In genomic region chr13:113865806-113866205, GRCm38 (mm10) we compare ENCODE assay signal across 8 mouse cellular contexts.
DNase-seq lines count a peak whose midpoint lies in the region; ATAC-seq lines count a peak whose summit lies in the region.

No protein-coding gene starts in this region.

- no peak overlapping the region for H3K4me2 ChIP-seq in intestine, embryonic 14.5 days (ENCODE audit: low read length)
- no peak overlapping the region for H3K4me2 ChIP-seq in intestine, embryonic 15.5 days (replicated peaks)

- no peak overlapping the region for H3K4me3 ChIP-seq in intestine, embryonic 14.5 days (ENCODE audit: low read depth, low read length)
- H3K4me3 ChIP-seq in intestine, embryonic 15.5 days (replicated peaks) = no peak overlapping the region

- no peaks in the 10 kb centered on the region for H3K36me3 ChIP-seq in intestine, embryonic 14.5 days (ENCODE audit: control insufficient read depth, insufficient read depth, low read length)
- H3K36me3 ChIP-seq in intestine, embryonic 15.5 days = no peaks in the 10 kb centered on the region

- H3K9ac ChIP-seq in intestine, embryonic 14.5 days (ENCODE audit: low read length) = no peak overlapping the region
- no peak overlapping the region for H3K9ac ChIP-seq in intestine, embryonic 15.5 days

- H3K27me3 ChIP-seq in intestine, embryonic 14.5 days (replicated peaks; ENCODE audit: control insufficient read depth, insufficient read depth, low read length) = no peaks in the 10 kb centered on the region
- H3K27me3 ChIP-seq in intestine, embryonic 15.5 days (replicated peaks) = no peaks in the 10 kb centered on the region

- no peak overlapping the region for H3K27ac ChIP-seq in intestine, embryonic 14.5 days (ENCODE audit: low read depth)
- H3K27ac ChIP-seq in intestine, embryonic 15.5 days = no peak overlapping the region

- 38% methylated on average over 7 of the region's 7 CpGs for WGBS in intestine, embryonic 14.5 days
- 42% methylated on average over 7 of the region's 7 CpGs for WGBS in intestine, embryonic 15.5 days

- 0 out of 2 replicates have a peak, but pooled peaks cover 3% of the 10 kb centered on the region for H3K4me1 ChIP-seq in intestine, embryonic 14.5 days (replicated peaks; ENCODE audit: control insufficient read depth, insufficient read depth, low read length)
- no peaks in the 10 kb centered on the region for H3K4me1 ChIP-seq in intestine, embryonic 15.5 days (replicated peaks)

- no peak for ATAC-seq in intestine, embryonic 14.5 days (replicated peaks; ENCODE audit: low FRiP score, low TSS enrichment, low read depth)
- ATAC-seq in intestine, embryonic 15.5 days = no peak
- peak; percentile 60 for ATAC-seq in megakaryocyte progenitor cell, adult 5-6 weeks (replicated peaks; ENCODE audit: poor library complexity)

- DNase-seq in intestine, embryonic 14.5 days (ENCODE audit: low spot score) = peak; percentile 68
- DNase-seq in ES-CJ7 (ENCODE audit: low read depth, low spot score) = peak; percentile 66
- peak; percentile 53 for DNase-seq in cerebellum, adult 9-10 months
- DNase-seq in gastrocnemius, postnatal 4 days (ENCODE audit: low spot score in 2 of 2) = peak; percentile 40 to 62
- peak; percentile 22 for DNase-seq in left cerebral cortex, adult 11 months (ENCODE audit: low spot score)
- DNase-seq in thymus, adult 18-20 months = peak; percentile 19 to 28

- no peaks in the 10 kb centered on the region for H3K9me3 ChIP-seq in intestine, embryonic 14.5 days (ENCODE audit: control insufficient read depth, low read length)
- no peaks in the 10 kb centered on the region; the same call in 1 of the 2 replicates for H3K9me3 ChIP-seq in intestine, embryonic 15.5 days
